Mouse (Mus musculus) thymus, adult 18-20 months (tissue): ENCODE results near the gene Six6.

Experiments
- DNase-seq, 2 experiments: peaks; one replicate each; pipeline ENCODE4 v3.0.0; 2022; ENCODE audit warnings: mixed read lengths in 2 of 2

The Six6 gene

GRCm38 (mm10) chr12:72939616-72940015, at the start of gene Six6:
TSS of gene Six6 (plus strand) at chr12:72939892.
- no peak for DNase-seq

- no peak for DNase-seq
Observed at GRCm38 (mm10) chr12:72917159-72917993, 22.3 kb upstream of the Six6 start.

GRCm38 (mm10) chr12:72936751-72937150, 2.9 kb upstream of the Six6 start:
- DNase-seq, result no peak

GRCm38 (mm10) chr12:72937537-72938120, 2.1 kb upstream of the Six6 start:
- DNase-seq, result no peak

- DNase-seq, result no peak
Observed at GRCm38 (mm10) chr12:72938176-72938575, 1.5 kb upstream of the Six6 start.

- DNase-seq, result no peak
Observed at GRCm38 (mm10) chr12:72938600-72939490, 847 bp upstream of the Six6 start.

DNA sequence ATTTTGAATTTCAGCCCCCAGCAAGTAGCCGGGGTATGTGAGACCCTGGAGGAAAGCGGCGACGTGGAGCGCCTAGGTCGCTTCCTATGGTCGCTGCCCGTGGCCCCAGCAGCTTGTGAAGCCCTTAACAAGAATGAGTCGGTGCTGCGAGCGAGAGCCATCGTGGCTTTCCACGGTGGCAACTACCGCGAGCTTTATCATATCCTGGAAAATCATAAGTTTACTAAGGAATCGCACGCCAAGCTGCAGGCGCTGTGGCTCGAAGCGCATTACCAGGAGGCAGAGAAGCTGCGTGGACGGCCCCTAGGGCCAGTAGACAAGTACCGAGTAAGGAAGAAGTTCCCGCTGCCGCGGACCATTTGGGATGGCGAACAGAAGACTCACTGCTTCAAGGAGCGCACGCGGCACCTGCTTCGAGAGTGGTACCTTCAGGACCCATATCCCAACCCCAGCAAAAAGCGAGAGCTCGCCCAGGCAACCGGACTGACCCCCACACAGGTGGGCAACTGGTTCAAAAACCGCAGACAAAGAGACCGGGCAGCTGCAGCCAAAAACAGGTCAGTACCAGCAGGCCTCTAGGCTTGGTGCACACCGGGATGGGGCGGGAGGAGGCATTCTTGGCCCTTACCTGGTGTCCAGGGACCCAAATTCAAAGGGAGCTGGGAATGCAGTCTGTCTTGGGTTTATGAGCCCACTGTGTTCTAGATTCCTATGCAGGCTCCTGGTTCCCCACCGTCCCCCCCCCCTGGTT, 554 bp downstream of the Six6 start, which contains the start of gene 4930447C04Rik:
TSS of gene 4930447C04Rik (minus strand) at position 704 of the 751 bp plus-strand sequence.
- DNase-seq, result no peak

DNA sequence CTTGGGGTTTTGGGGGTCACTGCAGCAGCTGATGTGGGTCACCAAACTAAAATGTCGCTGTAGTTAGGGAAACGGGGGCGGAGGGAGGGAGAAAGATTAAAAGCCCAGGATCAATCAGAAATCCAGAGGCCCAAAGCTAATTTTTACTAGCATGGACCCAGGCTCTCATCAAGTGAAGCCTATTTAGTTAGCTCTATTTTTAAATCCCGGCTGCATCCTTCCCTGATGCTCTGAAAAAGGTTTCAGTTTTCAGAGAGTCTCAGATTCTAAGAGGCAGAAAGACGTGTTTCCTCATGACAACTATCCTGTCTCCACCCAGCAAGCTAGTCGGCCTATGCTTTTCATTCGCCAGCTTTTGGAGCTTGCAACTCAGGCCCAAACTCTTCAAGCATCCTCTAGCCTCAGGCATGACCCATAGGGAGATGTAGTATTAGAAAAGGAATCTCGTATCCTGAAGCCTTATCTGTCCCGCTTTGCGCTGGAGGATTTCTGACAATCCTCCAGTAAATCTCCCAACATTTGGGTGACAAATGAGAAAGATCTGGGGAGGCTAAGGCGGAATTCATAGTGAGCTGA, 1.2 kb downstream of the Six6 start:
- DNase-seq, result no peak

GRCm38 (mm10) chr12:72941398-72942051, 1.8 kb downstream of the Six6 start:
- no peak for DNase-seq

DNA sequence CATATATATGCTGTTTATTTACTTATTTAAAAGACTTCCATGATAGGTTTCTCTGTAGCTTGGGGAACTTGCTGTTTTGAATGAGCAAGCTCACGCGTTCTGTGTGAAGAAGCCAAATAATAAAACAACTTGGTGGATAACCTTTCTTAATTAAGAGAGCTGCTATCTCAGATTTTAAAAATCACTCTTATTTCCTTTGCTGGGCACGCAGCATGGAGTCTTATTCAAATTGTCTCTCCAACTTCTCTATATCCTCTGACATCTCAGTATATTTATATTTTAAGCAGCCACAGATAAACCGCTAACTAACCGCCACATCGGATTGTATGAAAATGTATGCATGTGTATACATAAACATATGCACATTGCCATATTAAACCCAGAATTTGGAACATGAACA, 2.5 kb downstream of the Six6 start:
- DNase-seq, result no peak

DNA sequence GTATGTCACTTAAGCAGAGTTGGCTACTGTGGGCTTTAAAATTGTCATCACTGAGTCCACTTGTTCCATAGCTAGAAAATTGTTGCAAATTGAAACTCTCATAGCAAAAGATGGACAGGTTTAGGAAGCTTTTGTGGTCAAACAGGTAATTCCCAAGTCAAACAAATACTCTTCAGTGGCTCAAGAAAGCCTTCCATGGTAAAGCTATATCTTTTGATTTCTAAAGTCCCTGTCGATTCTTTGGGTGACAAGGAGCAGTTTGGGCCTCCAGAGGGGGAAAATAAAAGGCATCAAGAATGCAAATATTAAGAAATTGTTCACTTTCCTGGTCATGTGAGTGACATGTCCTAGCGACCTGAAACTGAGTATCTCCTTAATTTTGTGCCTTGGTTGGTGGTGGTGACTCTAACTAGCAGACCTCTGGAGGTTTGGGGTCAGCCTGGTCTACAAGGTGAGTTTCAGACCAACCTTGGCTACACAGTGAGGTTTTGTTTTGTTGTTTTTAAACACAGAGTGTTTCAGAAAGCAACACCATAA, 4.0 kb downstream of the Six6 start:
- no peak for DNase-seq

DNA sequence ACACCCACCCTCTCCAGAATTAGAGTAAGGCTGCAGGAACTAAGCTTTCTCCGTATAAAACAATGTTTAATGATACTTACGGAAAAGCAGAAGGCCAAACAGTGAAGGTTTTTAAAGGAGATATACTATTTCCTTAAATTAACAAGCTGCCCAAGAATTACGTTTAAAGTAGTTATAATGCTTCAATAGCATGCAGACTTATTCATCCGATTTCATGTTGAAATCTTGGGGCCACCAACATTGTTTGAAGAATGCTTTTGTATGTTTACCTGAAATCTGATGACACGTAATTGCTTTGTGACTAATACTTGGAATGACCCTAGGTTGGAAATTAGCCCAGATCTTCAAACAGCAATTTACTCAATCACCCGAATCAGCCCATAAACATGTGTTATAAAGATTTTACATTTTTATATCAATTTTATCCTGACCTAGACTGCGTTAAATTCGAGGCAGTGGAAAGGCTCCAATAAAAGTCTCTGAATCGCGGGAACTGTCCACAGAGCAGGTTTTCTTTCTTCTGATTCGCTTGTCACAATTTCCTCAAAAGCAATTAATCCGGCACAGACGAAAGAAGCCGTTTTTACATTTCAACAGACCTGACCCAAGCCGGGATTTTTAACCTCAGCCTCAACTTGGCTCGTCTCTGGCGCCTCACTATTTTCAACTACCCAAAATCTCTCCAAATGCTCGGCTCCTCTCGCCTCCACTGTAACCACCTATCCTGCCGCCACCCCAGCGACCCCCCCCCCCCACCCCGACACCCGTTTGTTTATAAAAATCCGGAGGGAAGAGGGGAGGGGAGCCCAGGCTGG, 4.9 kb downstream of the Six6 start:
- DNase-seq, result no peak

GRCm38 (mm10) chr12:72945301-72946063, 5.8 kb downstream of the Six6 start:
- DNase-seq, result no peak

GRCm38 (mm10) chr12:72946064-72946395, 6.3 kb downstream of the Six6 start:
- no peak for DNase-seq

- no peak for DNase-seq
Observed at GRCm38 (mm10) chr12:72946805-72947204, 7.1 kb downstream of the Six6 start.

GRCm38 (mm10) chr12:72947335-72947734, 7.6 kb downstream of the Six6 start:
- DNase-seq, result no peak

DNA sequence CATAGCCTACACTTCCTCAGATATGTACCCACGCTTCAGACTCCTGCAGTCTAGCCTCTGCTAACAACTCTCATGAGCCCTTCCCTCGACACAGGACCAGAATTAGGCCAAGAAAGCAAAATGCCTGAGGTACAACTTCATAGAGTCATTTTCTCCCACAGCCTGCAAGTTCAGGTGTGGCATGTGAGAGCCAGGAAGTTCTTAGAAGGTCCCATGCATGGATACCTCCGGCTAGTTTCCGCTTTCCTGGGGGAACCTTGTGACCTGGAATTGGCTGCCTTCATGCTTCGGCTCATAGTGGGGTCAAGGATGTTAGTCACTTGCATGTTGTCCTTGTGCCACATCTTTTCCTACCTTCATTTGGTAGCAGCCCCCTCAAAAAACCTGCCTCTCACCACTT, 13.4 kb downstream of the Six6 start:
- DNase-seq, result no peak

DNA sequence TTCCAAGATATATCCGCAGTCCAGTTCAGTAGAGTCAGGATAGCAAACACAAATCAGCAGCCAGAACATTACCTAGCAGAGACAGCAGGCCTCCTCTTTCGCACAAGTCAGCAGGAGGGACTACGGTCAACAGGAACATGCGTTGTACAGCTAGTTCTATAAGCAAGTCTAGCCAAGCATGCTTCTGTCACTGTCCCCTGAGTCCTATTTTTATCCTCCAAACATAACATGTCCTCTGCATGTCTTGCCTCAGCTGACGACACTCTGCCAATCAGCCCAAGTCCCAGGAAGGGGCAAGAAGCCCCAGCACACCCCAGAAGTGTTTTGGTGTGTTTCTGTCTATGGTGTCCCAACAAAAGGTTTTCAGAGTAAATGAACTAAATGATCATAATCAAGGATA, 14.2 kb downstream of the Six6 start:
- DNase-seq, result no peak

DNA sequence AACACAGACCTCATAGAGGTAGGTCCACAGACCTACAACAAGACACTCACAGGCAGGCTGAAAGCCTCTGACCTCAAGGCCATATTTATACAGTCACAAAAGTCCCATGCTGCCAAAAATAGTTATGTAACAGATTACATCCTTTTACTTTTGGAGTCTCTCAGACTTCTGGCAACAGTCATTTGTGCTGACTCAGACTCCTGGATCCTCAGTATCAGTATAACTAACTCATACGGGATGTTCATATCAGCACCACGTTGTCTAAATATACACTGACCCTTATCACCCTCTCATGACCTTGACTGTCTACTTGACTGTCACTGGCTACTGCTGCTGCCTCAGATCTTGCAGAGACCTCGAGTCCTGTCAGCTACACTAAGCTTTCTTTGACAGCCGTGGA, 15.2 kb downstream of the Six6 start:
- no peak for DNase-seq
